Mouse (Mus musculus) spleen, adult 2 months (tissue): ENCODE results near the gene Hcfc1.

Source experiments
- CTCF ChIP-seq: fragments of 200-500 bp; IDR thresholded peaks from 2 replicates; pipeline ENCODE4 v1.5.1; 2011; ENCODE audit warnings: mild to moderate bottlenecking, inconsistent platforms; ENCODE audit not compliant: insufficient read depth, insufficient read length, insufficient replicate concordance; ENCODE audit errors: extremely low read depth
- POLR2A ChIP-seq: fragments of 200-500 bp; IDR thresholded peaks from 2 replicates; pipeline ENCODE4 v1.6.1; 2011; ENCODE audit warnings: low read depth, low read length, inconsistent platforms

DNA sequence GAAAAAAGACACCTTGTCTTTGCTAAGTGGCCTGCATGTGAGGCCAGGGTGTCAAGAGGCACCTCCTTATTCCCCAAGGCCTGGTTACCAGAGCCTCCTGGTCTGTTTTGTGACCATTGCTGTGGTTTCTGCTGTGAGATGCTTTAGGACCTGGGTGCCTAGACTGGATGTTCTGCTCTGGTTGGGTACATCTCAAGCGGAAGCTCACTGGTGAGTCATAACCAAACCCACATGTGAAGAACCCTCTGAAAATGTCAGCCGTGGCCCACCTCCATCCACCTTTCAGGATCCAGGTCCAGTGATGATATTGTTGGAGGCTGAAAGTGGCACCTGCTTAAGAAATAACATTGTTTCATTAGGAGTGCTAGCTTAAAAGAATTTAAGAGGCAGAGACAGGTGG lies 10.1 kb upstream of the Hcfc1 start:
- TF ChIP-seq CTCF = no peak
- no peak for TF ChIP-seq POLR2A
